Mouse (Mus musculus) MEL (cell line): Measurements from ENCODE around the gene Tarbp2. TPM values are rescaled to one million over a fixed set of nuclear protein-coding genes. Genes with fewer than 3 reads are reported as not detected.

Source experiments
- DNase-seq: peaks from one replicate; pipeline ENCODE4 v3.0.0; 2011; ENCODE audit warnings: low read depth, low spot score
- H3K27ac ChIP-seq: 2 replicates; pipeline ENCODE4 v1.5.1; 2012; ENCODE audit warnings: low read depth, mild to moderate bottlenecking, control low read depth, low read length, moderate library complexity; ENCODE audit not compliant: control insufficient read depth
- H3K27me3 ChIP-seq, 2 experiments: fragments of 150-350 bp in 1 of 2; sonication (generic) in 1 of 2; 2 replicates each; pipeline ENCODE4 v1.6.1; 2012; ENCODE audit warnings: low read length in 2 of 2, mild to moderate bottlenecking in 2 of 2, improper control_type of control experiment in 1 of 2, moderate library complexity in 1 of 2; ENCODE audit not compliant: insufficient read depth in 2 of 2, control insufficient read depth in 1 of 2
- H3K36me3 ChIP-seq, 2 experiments: 2 replicates each; pipeline ENCODE4 v1.6.1; 2012 to 2014; ENCODE audit warnings: low read length in 2 of 2, improper control_type of control experiment in 1 of 2, inconsistent platforms in 1 of 2, mild to moderate bottlenecking in 1 of 2; ENCODE audit not compliant: insufficient read depth in 2 of 2, control insufficient read depth in 1 of 2
- H3K4me1 ChIP-seq, 2 experiments: fragments of 150-350 bp in 1 of 2; sonication (generic) in 1 of 2; 2 replicates each; pipeline ENCODE4 v1.6.1; 2012; ENCODE audit warnings: low read length in 2 of 2, improper control_type of control experiment in 1 of 2, mild to moderate bottlenecking in 1 of 2; ENCODE audit not compliant: insufficient read depth in 2 of 2, control insufficient read depth in 1 of 2
- H3K4me3 ChIP-seq, 2 experiments: fragments of 150-350 bp in 1 of 2; sonication (generic) in 1 of 2; 2 replicates each; pipeline ENCODE4 v1.5.1; 2012; ENCODE audit warnings: low read depth in 2 of 2, low read length in 2 of 2, mild to moderate bottlenecking in 2 of 2, moderate library complexity in 2 of 2, control low read depth in 1 of 2, improper control_type of control experiment in 1 of 2; ENCODE audit not compliant: control insufficient read depth in 1 of 2, insufficient read depth in 1 of 2
- H3K79me2 ChIP-seq: 2 replicates; pipeline ENCODE4 v1.6.1; 2012; ENCODE audit warnings: mild to moderate bottlenecking, low read length, moderate library complexity; ENCODE audit not compliant: control insufficient read depth, poor library complexity, insufficient read depth
- H3K9ac ChIP-seq: 2 replicates; pipeline ENCODE4 v1.6.1; 2012; ENCODE audit warnings: low read depth, mild to moderate bottlenecking, control low read depth, low read length, moderate library complexity; ENCODE audit not compliant: control insufficient read depth, poor library complexity, severe bottlenecking
- H3K9me3 ChIP-seq: fragments of 150-350 bp; sonication (generic); replicated peaks from 2 replicates; pipeline ENCODE4 v1.6.1; 2012; ENCODE audit warnings: mild to moderate bottlenecking, low read length, improper control_type of control experiment, moderate library complexity; ENCODE audit not compliant: insufficient read depth
- BHLHE40 ChIP-seq: IDR thresholded peaks from 2 replicates; pipeline ENCODE4 v1.6.1; 2012; ENCODE audit warnings: low read depth, mild to moderate bottlenecking, inconsistent platforms, low read length, improper control_type of control experiment, borderline replicate concordance
- CHD2 ChIP-seq: IDR thresholded peaks from 2 replicates; pipeline ENCODE4 v1.6.1; 2011; ENCODE audit warnings: low read length, improper control_type of control experiment
- E2F4 ChIP-seq: IDR thresholded peaks from 2 replicates; pipeline ENCODE4 v1.6.1; 2011; ENCODE audit warnings: low read depth, low read length, improper control_type of control experiment, borderline replicate concordance
- ELF1 ChIP-seq: IDR thresholded peaks from 2 replicates; pipeline ENCODE4 v1.6.1; 2014; ENCODE audit warnings: low read depth, mild to moderate bottlenecking, inconsistent platforms, low read length, improper control_type of control experiment, moderate library complexity
- EP300 ChIP-seq, 2 experiments: IDR thresholded peaks; 2 replicates each; pipeline ENCODE4 v1.6.1; 2011; ENCODE audit warnings: improper control_type of control experiment in 2 of 2, low read length in 2 of 2, low read depth in 1 of 2, mild to moderate bottlenecking in 1 of 2
- ETS1 ChIP-seq: IDR thresholded peaks from 2 replicates; pipeline ENCODE4 v1.6.1; 2012; ENCODE audit warnings: low read depth, mild to moderate bottlenecking, inconsistent platforms, low read length, improper control_type of control experiment, moderate library complexity
- GABPA ChIP-seq: IDR thresholded peaks from 2 replicates; pipeline ENCODE4 v1.6.1; 2012; ENCODE audit warnings: low read depth, mild to moderate bottlenecking, inconsistent platforms, low read length, improper control_type of control experiment, moderate library complexity
- GATA1 ChIP-seq: IDR thresholded peaks from 2 replicates; pipeline ENCODE4 v1.6.1; 2011; ENCODE audit warnings: low read depth, low read length, improper control_type of control experiment
- JUND ChIP-seq: IDR thresholded peaks from 2 replicates; pipeline ENCODE4 v1.6.1; 2011; ENCODE audit warnings: low read depth, mild to moderate bottlenecking, improper control_type of control experiment, low read length
- KAT2A ChIP-seq: conservative IDR thresholded peaks from 2 replicates; pipeline ENCODE4 v1.6.1; 2012; ENCODE audit warnings: low read depth, low read length, improper control_type of control experiment, inconsistent platforms
- MAFK ChIP-seq: IDR thresholded peaks from 2 replicates; pipeline ENCODE4 v1.6.1; 2011; ENCODE audit warnings: low read depth, mild to moderate bottlenecking, low read length, improper control_type of control experiment, borderline replicate concordance
- MAX ChIP-seq: IDR thresholded peaks from 2 replicates; pipeline ENCODE4 v1.6.1; 2011; ENCODE audit warnings: low read length, improper control_type of control experiment
- MAZ ChIP-seq: IDR thresholded peaks from 2 replicates; pipeline ENCODE4 v1.6.1; 2012; ENCODE audit warnings: low read depth, mild to moderate bottlenecking, inconsistent platforms, low read length, improper control_type of control experiment
- MXI1 ChIP-seq: IDR thresholded peaks from 2 replicates; pipeline ENCODE4 v1.6.1; 2011; ENCODE audit warnings: mild to moderate bottlenecking, low read depth, low read length, improper control_type of control experiment
- MYB ChIP-seq: IDR thresholded peaks from 2 replicates; pipeline ENCODE4 v1.6.1; 2011; ENCODE audit warnings: mild to moderate bottlenecking, low read depth, low read length, improper control_type of control experiment
- MYC ChIP-seq: IDR thresholded peaks from 2 replicates; pipeline ENCODE4 v1.6.1; 2011; ENCODE audit warnings: low read depth, mild to moderate bottlenecking, low read length, improper control_type of control experiment, moderate library complexity
- NRF1 ChIP-seq: IDR thresholded peaks from 2 replicates; pipeline ENCODE4 v1.6.1; 2014; ENCODE audit warnings: low read depth, mild to moderate bottlenecking, inconsistent platforms, low read length, improper control_type of control experiment, moderate library complexity; ENCODE audit not compliant: poor library complexity, insufficient read depth, severe bottlenecking
- POLR2A ChIP-seq, 2 experiments: IDR thresholded peaks; 2 replicates each; pipeline ENCODE4 v1.6.1; 2011 to 2012; ENCODE audit warnings: low read length in 2 of 2, mild to moderate bottlenecking in 2 of 2, control low read depth in 1 of 2, improper control_type of control experiment in 1 of 2, low read depth in 1 of 2, moderate library complexity in 1 of 2; ENCODE audit not compliant: control insufficient read depth in 1 of 2, insufficient read depth in 1 of 2, poor library complexity in 1 of 2
- POLR2AphosphoS2 ChIP-seq: IDR thresholded peaks from 2 replicates; pipeline ENCODE4 v1.6.1; 2011; ENCODE audit warnings: low read length, improper control_type of control experiment
- POLR2AphosphoS5 ChIP-seq: IDR thresholded peaks from 2 replicates; pipeline ENCODE4 v1.6.1; 2012; ENCODE audit warnings: low read depth, borderline replicate concordance, mild to moderate bottlenecking, inconsistent platforms, low read length, moderate library complexity, mixed read lengths
- RAD21 ChIP-seq: IDR thresholded peaks from 2 replicates; pipeline ENCODE4 v1.6.1; 2011; ENCODE audit warnings: mild to moderate bottlenecking, low read depth, low read length, improper control_type of control experiment
- RCOR1 ChIP-seq: IDR thresholded peaks from 2 replicates; pipeline ENCODE4 v1.6.1; 2012; ENCODE audit warnings: low read depth, mild to moderate bottlenecking, inconsistent platforms, low read length, improper control_type of control experiment
- SIN3A ChIP-seq: IDR thresholded peaks from 2 replicates; pipeline ENCODE4 v1.6.1; 2012; ENCODE audit warnings: low read length, improper control_type of control experiment, inconsistent platforms
- SMC3 ChIP-seq: IDR thresholded peaks from 2 replicates; pipeline ENCODE4 v1.6.1; 2011; ENCODE audit warnings: low read depth, low read length, improper control_type of control experiment
- TBP ChIP-seq: IDR thresholded peaks from 2 replicates; pipeline ENCODE4 v1.8.0; 2011; ENCODE audit warnings: low read depth, low read length, improper control_type of control experiment
- TCF12 ChIP-seq: IDR thresholded peaks from 2 replicates; pipeline ENCODE4 v1.6.1; 2014; ENCODE audit warnings: low read depth, mild to moderate bottlenecking, inconsistent platforms, low read length, improper control_type of control experiment, moderate library complexity
- UBTF ChIP-seq: IDR thresholded peaks from 2 replicates; pipeline ENCODE4 v1.6.1; 2012; ENCODE audit warnings: low read depth, mild to moderate bottlenecking, inconsistent platforms, low read length, improper control_type of control experiment, moderate library complexity, borderline replicate concordance; ENCODE audit not compliant: insufficient read depth
- ZC3H11A ChIP-seq: IDR thresholded peaks from 2 replicates; pipeline ENCODE4 v1.6.1; 2012; ENCODE audit warnings: low read depth, mild to moderate bottlenecking, inconsistent platforms, low read length, improper control_type of control experiment
- ZKSCAN1 ChIP-seq: IDR thresholded peaks from 2 replicates; pipeline ENCODE4 v1.6.1; 2012; ENCODE audit warnings: low read depth, mild to moderate bottlenecking, inconsistent platforms, low read length, improper control_type of control experiment, moderate library complexity
- polyA plus RNA-seq, 2 experiments: library from polyadenylated mRNA; stranded (reverse) in 1 of 2; unstranded in 1 of 2; fragments of >175 nt in 1 of 2; fragments of >200 nt in 1 of 2; gene quantifications; 2 replicates each; pipeline versions ENCODE4 v1.2.1 to v1.2.4; 2012; ENCODE audit warnings: low replicate concordance in 2 of 2, low read depth in 1 of 2; ENCODE audit not compliant: insufficient read length in 2 of 2, insufficient read depth in 1 of 2, missing spikeins in 1 of 2
- total RNA-seq: library from RNA; depleted of rRNA; stranded (reverse); fragments of 300-350 nt; gene quantifications from 2 replicates; pipeline ENCODE4 v1.2.3, GENCODE M21; 2012

Gene Tarbp2
- total and polyA plus RNA-seq, 3 experiments = 155 to 182 TPM; not detected in 1

DNA sequence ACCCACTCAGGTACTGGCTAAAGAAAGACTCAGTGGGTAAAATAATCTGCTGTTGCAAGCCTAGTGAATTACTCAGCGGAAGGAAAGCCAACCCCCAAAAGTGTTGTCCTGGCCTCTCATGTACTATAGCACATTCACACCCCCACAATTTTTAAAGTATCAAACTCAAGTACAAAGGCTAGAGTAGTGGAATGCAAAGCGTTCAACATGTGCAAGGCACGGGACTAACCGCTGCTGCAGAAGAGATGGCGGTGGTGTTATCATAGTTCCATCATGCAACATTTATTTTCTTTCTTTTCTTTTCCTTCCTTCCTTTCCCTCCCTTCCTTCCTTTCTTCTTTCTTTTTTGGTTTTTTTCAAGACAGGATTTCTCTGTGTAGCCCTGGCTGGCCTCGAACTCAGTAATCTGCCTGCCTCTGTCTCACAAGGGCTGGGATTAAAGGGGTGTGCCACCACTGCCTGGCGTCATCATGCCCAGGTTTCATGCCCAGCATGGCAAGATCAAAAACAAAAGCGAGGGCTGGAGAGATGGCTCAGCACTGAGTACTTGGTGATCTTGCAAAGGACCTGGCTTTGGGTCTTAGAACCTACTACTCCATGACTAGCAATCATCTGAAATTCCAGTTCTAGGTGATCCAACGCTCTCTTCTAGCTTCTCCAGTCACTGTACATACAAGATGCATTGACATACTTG lies 12.1 kb upstream of the Tarbp2 start:
- no peaks in the 10 kb centered on the region for H3K79me2 ChIP-seq
- peaks cover 7 to 14% of the 10 kb centered on the region in 2 experiments for H3K36me3 ChIP-seq
- no peak for TF ChIP-seq UBTF
- 0 out of 2 replicates have a peak, but pooled peaks have one; percentile 11 for TF ChIP-seq ZKSCAN1
- TF ChIP-seq ETS1 = no peak
- no peak for TF ChIP-seq TBP
- no peak for TF ChIP-seq JUND
- no peak for TF ChIP-seq MXI1
- no peak for TF ChIP-seq POLR2AphosphoS5
- no peak for TF ChIP-seq NRF1
- TF ChIP-seq MAFK = no peak
- TF ChIP-seq RCOR1 = no peak
- TF ChIP-seq RAD21 = no peak
- no peak for TF ChIP-seq GATA1
- no peak for TF ChIP-seq MAZ
- no peak for TF ChIP-seq MYC
- no peak for TF ChIP-seq ELF1
- TF ChIP-seq BHLHE40 = 0 out of 2 replicates have a peak, but pooled peaks have one; percentile 39
- TF ChIP-seq ZC3H11A = no peak
- TF ChIP-seq SMC3 = no peak; the same call in 1 of the 2 replicates
- peak; percentile 19; the same call in 1 of the 2 replicates for TF ChIP-seq POLR2AphosphoS2
- TF ChIP-seq, all 39 proteins: peak for 3
- no peak overlapping the region for H3K9ac ChIP-seq
- no peaks in the 10 kb centered on the region for H3K9me3 ChIP-seq
- peak overlapping the region; percentile 33 for H3K27ac ChIP-seq
- peak; percentile 42 for DNase-seq
- H3K4me1 ChIP-seq = peaks cover 7 to 22% of the 10 kb centered on the region in 2 experiments
- no peaks in the 10 kb centered on the region for H3K27me3 ChIP-seq
- H3K4me3 ChIP-seq = no peak overlapping the region

DNA sequence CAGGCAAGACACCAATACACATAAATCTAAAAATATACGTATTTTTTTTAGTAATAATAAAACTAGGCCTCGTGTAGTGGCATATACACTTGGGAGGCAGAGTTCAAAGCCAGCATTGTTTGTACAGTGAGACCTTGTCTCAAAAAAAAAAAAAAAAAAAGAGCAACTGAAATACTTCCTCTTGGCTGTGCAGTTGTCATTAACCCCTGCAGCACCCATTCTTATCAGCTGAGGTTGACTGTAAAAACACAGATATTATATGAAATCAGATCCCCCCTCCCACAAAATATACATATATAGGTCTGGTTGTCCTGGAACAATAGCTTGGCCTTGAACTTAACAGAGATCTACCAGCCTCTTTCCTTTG lies 11.5 kb upstream of the Tarbp2 start:
- H3K9ac ChIP-seq = no peak overlapping the region
- H3K27me3 ChIP-seq = no peaks in the 10 kb centered on the region
- no peaks in the 10 kb centered on the region for H3K9me3 ChIP-seq
- peak; percentile 77 for DNase-seq
- H3K4me1 ChIP-seq = peaks cover 7 to 26% of the 10 kb centered on the region in 2 experiments
- no peak overlapping the region for H3K4me3 ChIP-seq
- H3K27ac ChIP-seq = no peak overlapping the region
- H3K79me2 ChIP-seq = no peaks in the 10 kb centered on the region
- H3K36me3 ChIP-seq = peaks cover 7 to 14% of the 10 kb centered on the region in 2 experiments
- TF ChIP-seq SMC3 (no peak), BHLHE40 (no peak; the same call in 1 of the 2 replicates), JUND (no peak), GABPA (no peak), UBTF (no peak), CHD2 (no peak), MAFK (0 out of 2 replicates have a peak, but pooled peaks have one; percentile 34), ETS1 (peak; percentile 74; the same call in 1 of the 2 replicates), MAZ (no peak), E2F4 (no peak), ZKSCAN1 (peak; percentile 2; the same call in 1 of the 2 replicates), MYB (0 out of 2 replicates have a peak, but pooled peaks have one; percentile 57), EP300 (IDR thresholded peaks at IDR 0.05; ENCODE audit: low read depth in 1 of 2, low read length in 2 of 2) (peak; percentile 79), KAT2A (no peak), TBP (0 out of 2 replicates have a peak, but pooled peaks have one; percentile 31), RCOR1 (peak; percentile 97), MAX (no peak), RAD21 (no peak), POLR2A (IDR thresholded peaks at IDR 0.05; ENCODE audit: control insufficient read depth in 1 of 2, insufficient read depth in 1 of 2, low read depth in 1 of 2, low read length in 2 of 2, poor library complexity in 1 of 2) (peak in 1 of 2 experiments; percentile 38; a peak in 1 of 4 replicates), SIN3A (peak; percentile 71; the same call in 1 of the 2 replicates), TCF12 (peak; percentile 85)
